Mouse (Mus musculus) forebrain, embryonic 12.5 days (tissue): ENCODE data around the gene Pi16. TPM values are rescaled to one million over a fixed set of nuclear protein-coding genes. Genes with fewer than 3 reads are reported as not detected.
A peak's percentile ranks its signal among the peaks of the same experiment; 100 is the strongest.
"Not testable (repeated sequence)": the region's sequence is repeated elsewhere in the genome, so short reads cannot be mapped to it uniquely, and the experiment has no call there.

Experiments
- ATAC-seq: fragments of 200-750 bp; cut with Nextera tagmentation; 2 replicates; pipeline ENCODE4 v1.8.0; 2017; ENCODE audit warnings: moderate TSS enrichment; ENCODE audit not compliant: low FRiP score
- H3K27ac ChIP-seq: fragments of 300-500 bp; sonication (generic); 2 replicates; pipeline ENCODE4 v1.5.1; 2016; ENCODE audit warnings: mild to moderate bottlenecking
- H3K27me3 ChIP-seq: fragments of 300-500 bp; sonication (generic); 2 replicates; pipeline ENCODE4 v1.6.1; 2016; ENCODE audit warnings: mild to moderate bottlenecking
- H3K36me3 ChIP-seq: fragments of 300-500 bp; sonication (generic); replicated peaks from 2 replicates; pipeline ENCODE4 v1.6.1; 2016; ENCODE audit warnings: mild to moderate bottlenecking
- H3K4me1 ChIP-seq: fragments of 300-500 bp; sonication (generic); 2 replicates; pipeline ENCODE4 v1.6.1; 2016
- H3K4me2 ChIP-seq: fragments of 300-500 bp; sonication (generic); 2 replicates; pipeline ENCODE4 v1.6.1; 2016; ENCODE audit warnings: mild to moderate bottlenecking, moderate library complexity
- H3K4me3 ChIP-seq: fragments of 300-500 bp; sonication (generic); replicated peaks from 2 replicates; pipeline ENCODE4 v1.5.1; 2016; ENCODE audit warnings: mild to moderate bottlenecking
- H3K9ac ChIP-seq: fragments of 300-500 bp; sonication (generic); 2 replicates; pipeline ENCODE4 v1.6.1; 2016; ENCODE audit warnings: mild to moderate bottlenecking
- H3K9me3 ChIP-seq: fragments of 300-500 bp; sonication (generic); 2 replicates; pipeline ENCODE4 v1.6.1; 2016
- WGBS: fragments of 180-500 bp; shearing (Covaris S2); methylation state at CpG from one replicate; pipeline ENCODE4 v1.1.7; 2016; 5-methylcytosine and 5-hydroxymethylcytosine counted together
- polyA plus RNA-seq: library from polyadenylated mRNA; unstranded; fragments of >200 nt; fragmentation: Nextera tagmentation; extraction: Ambion mirVana; gene quantifications from 2 replicates; pipeline ENCODE4 v1.2.1, GENCODE M21; 2016

Gene Pi16
- 1.8 and 2.2 TPM in 2 replicates for polyA plus RNA-seq

GRCm38 (mm10) chr17:29317380-29317779, at the start of gene Pi16:
Gene Pi16 (plus strand): TSS chr17:29317680.
- H3K27me3 ChIP-seq: peaks cover 32% of the 10 kb centered on the region
- WGBS: 94% methylated on average over 3 of the region's 3 CpGs
- not testable (repeated sequence) for H3K4me3 ChIP-seq, H3K9me3 ChIP-seq, H3K36me3 ChIP-seq, H3K9ac ChIP-seq, ATAC-seq, H3K4me2 ChIP-seq
- peaks cover 11% of the 10 kb centered on the region for H3K4me1 ChIP-seq
- peak within 1 kb of the TSS; percentile 36; the same call in 1 of the 2 replicates for H3K27ac ChIP-seq

- Histone ChIP-seq H3K9ac (peak overlapping the region; percentile 88), H3K4me1 (peaks cover 28% of the 10 kb centered on the region), H3K4me3 (peak overlapping the region; percentile 92), H3K36me3 (no peaks in the 10 kb centered on the region), H3K27ac (peak overlapping the region; percentile 82; the same call in 1 of the 2 replicates), H3K27me3 (no peaks in the 10 kb centered on the region), H3K9me3 (no peaks in the 10 kb centered on the region), H3K4me2 (peak overlapping the region; percentile 72)
- ATAC-seq: peak; percentile 39
- 66% methylated on average over 6 of the region's 6 CpGs for WGBS
These were observed 49.4 kb upstream of the Pi16 start for GRCm38 (mm10) chr17:29267931-29268681.

DNA sequence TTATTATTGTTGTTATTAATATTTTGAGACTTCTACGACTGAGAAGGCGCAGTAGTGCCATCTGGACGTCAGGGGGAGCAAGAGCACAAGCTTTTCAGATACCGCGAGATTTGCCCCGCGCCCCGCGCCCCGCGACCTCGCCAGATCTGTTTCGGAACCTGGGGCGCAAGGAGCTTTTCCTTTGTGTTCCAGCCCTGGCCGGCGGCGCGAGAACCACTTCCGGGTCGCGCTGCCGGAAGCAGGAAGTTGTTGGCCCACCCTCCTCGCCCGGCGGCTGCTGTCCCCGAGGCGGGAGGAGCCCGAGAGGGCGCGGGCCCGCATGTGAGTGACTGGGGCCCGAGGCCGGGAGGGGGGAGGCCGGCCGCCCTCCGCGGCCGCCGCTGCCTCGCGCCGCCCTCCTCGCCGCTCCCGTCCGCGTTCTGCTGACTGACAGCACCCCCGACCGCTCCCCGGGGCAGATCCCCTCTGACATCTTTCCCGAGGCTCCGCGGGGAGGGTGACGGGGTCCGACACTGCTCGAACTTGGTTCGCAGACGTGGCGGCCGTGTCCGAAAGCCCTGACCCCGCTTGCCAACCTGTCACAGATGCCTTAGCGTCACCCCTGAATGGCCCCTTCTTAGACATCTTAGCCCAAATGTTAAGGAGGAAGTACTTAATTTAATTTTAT, 48.7 kb upstream of the Pi16 start, which contains the start of gene BC004004:
Gene BC004004, plus strand, starts transcription at position 107 of the 667 bp plus-strand sequence.
- ATAC-seq: peak; percentile 93
- Histone ChIP-seq H3K9ac (peak within 1 kb of the TSS; percentile 88), H3K4me1 (peaks cover 26% of the 10 kb centered on the region), H3K4me2 (peak within 1 kb of the TSS; percentile 72), H3K27ac (peak within 1 kb of the TSS; percentile 82), H3K36me3 (no peaks in the 10 kb centered on the region), H3K27me3 (no peaks in the 10 kb centered on the region), H3K9me3 (no peaks in the 10 kb centered on the region), H3K4me3 (peak within 1 kb of the TSS; percentile 92)
- WGBS: under 1% methylated on average over 52 of the region's 63 CpGs

DNA sequence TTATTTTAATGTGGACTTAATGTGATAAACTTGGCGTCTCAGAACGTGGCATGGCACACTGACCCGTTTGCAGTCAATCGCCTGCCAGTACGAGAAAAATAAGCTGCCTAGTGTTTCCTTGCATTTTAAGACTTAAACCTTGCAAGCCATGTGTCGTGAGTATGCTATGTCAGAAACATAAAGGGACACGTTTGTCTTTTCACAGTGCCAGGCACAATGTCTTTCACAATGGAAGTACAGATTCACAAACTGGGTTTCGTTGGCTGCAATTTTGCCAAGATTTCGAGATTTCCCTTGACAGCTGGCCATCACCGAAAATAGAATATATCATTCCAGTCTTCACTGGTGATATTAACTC, 48.2 kb upstream of the Pi16 start:
- H3K9me3 ChIP-seq: no peaks in the 10 kb centered on the region
- WGBS: 22% methylated on average over 10 of the region's 10 CpGs
- H3K27me3 ChIP-seq: no peaks in the 10 kb centered on the region
- H3K4me2 ChIP-seq: peak overlapping the region; percentile 72
- no peaks in the 10 kb centered on the region for H3K36me3 ChIP-seq
- ATAC-seq: no peak
- peak overlapping the region; percentile 92 for H3K4me3 ChIP-seq
- H3K27ac ChIP-seq: peak overlapping the region; percentile 82
- H3K9ac ChIP-seq: peak overlapping the region; percentile 88
- H3K4me1 ChIP-seq: peaks cover 27% of the 10 kb centered on the region

DNA sequence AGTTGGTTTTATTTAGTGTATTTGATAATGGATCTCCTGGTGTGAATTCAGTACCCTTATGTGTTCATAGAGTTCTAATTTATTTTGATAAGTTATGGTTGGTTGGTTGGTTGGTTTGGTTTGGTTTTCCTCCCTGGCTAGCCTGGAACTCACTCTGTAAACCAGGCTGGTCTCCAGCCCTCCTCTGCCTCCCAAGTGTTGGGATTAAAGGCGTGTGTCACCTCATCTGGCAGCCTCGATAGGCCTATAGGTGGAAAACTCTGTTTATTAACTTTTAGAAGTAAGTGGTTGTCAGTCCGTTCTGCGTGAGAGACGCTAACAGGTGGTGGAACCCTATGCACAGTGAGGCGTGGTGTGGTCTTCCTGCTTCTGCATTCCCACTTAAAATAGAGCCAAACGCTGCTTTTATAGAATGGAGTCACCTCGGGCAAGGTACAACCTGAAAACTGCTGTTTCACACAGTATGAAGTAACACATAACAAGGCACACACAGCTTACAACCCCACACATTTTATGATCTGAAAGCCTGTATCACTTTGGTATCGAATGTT, 47.3 kb upstream of the Pi16 start:
- Histone ChIP-seq H3K27me3 (no peaks in the 10 kb centered on the region), H3K27ac (no peak overlapping the region), H3K4me1 (peaks cover 22% of the 10 kb centered on the region), H3K9ac (no peak overlapping the region), H3K36me3 (no peaks in the 10 kb centered on the region), H3K4me2 (no peak overlapping the region; the same call in 1 of the 2 replicates), H3K9me3 (no peaks in the 10 kb centered on the region), H3K4me3 (no peak overlapping the region)
- 95% methylated on average over 9 of the region's 9 CpGs for WGBS
- ATAC-seq: no peak

GRCm38 (mm10) chr17:29273156-29273555, 44.3 kb upstream of the Pi16 start:
- Histone ChIP-seq H3K9ac (no peak overlapping the region), H3K27ac (no peak overlapping the region), H3K4me1 (peaks cover 18% of the 10 kb centered on the region), H3K4me2 (no peak overlapping the region), H3K36me3 (0 out of 2 replicates have a peak, but pooled peaks cover 3% of the 10 kb centered on the region), H3K27me3 (no peaks in the 10 kb centered on the region), H3K4me3 (no peak overlapping the region), H3K9me3 (no peaks in the 10 kb centered on the region)
- no peak for ATAC-seq
- 89% methylated on average over 7 of the region's 7 CpGs for WGBS

GRCm38 (mm10) chr17:29273889-29274288, 43.6 kb upstream of the Pi16 start:
- no peak overlapping the region for H3K27ac ChIP-seq
- ATAC-seq: no peak
- peaks cover 16% of the 10 kb centered on the region for H3K4me1 ChIP-seq
- H3K4me2 ChIP-seq: no peak overlapping the region
- no peak overlapping the region for H3K4me3 ChIP-seq
- H3K9ac ChIP-seq: no peak overlapping the region
- no peaks in the 10 kb centered on the region for H3K9me3 ChIP-seq
- H3K27me3 ChIP-seq: no peaks in the 10 kb centered on the region
- H3K36me3 ChIP-seq: peaks cover 10% of the 10 kb centered on the region; the same call in 1 of the 2 replicates
- WGBS: 91% methylated on average over 11 of the region's 11 CpGs

GRCm38 (mm10) chr17:29280422-29280821, 37.1 kb upstream of the Pi16 start:
- H3K9me3 ChIP-seq: no peaks in the 10 kb centered on the region
- H3K4me2 ChIP-seq: no peak overlapping the region
- WGBS: 91% methylated on average over 5 of the region's 5 CpGs
- no peak overlapping the region for H3K4me3 ChIP-seq
- no peak overlapping the region for H3K9ac ChIP-seq
- no peaks in the 10 kb centered on the region for H3K27me3 ChIP-seq
- no peak for ATAC-seq
- no peak overlapping the region for H3K27ac ChIP-seq
- peaks cover 36% of the 10 kb centered on the region for H3K36me3 ChIP-seq
- H3K4me1 ChIP-seq: peaks cover 14% of the 10 kb centered on the region

- Histone ChIP-seq H3K36me3 (peaks cover 45% of the 10 kb centered on the region), H3K4me1 (peaks cover 14% of the 10 kb centered on the region), H3K27me3 (no peaks in the 10 kb centered on the region), H3K27ac (peak overlapping the region; percentile 83; the same call in 1 of the 2 replicates), H3K4me3 (no peak overlapping the region), H3K9me3 (no peaks in the 10 kb centered on the region), H3K9ac (no peak overlapping the region), H3K4me2 (no peak overlapping the region)
- 76% methylated on average over 5 of the region's 5 CpGs for WGBS
- ATAC-seq: no peak
These were observed 35.9 kb upstream of the Pi16 start for GRCm38 (mm10) chr17:29281541-29281940.

- Histone ChIP-seq H3K27ac (peak overlapping the region; percentile 83), H3K4me1 (peaks cover 14% of the 10 kb centered on the region), H3K9ac (peak overlapping the region; percentile 33; the same call in 1 of the 2 replicates), H3K4me2 (peak overlapping the region; percentile 22), H3K9me3 (no peaks in the 10 kb centered on the region), H3K4me3 (no peak overlapping the region), H3K27me3 (no peaks in the 10 kb centered on the region), H3K36me3 (peaks cover 45% of the 10 kb centered on the region)
- ATAC-seq: peak; percentile 67; the same call in 1 of the 2 replicates
- WGBS: 38% methylated on average over 21 of the region's 21 CpGs
These were observed 35.1 kb upstream of the Pi16 start for GRCm38 (mm10) chr17:29282216-29282952.

DNA sequence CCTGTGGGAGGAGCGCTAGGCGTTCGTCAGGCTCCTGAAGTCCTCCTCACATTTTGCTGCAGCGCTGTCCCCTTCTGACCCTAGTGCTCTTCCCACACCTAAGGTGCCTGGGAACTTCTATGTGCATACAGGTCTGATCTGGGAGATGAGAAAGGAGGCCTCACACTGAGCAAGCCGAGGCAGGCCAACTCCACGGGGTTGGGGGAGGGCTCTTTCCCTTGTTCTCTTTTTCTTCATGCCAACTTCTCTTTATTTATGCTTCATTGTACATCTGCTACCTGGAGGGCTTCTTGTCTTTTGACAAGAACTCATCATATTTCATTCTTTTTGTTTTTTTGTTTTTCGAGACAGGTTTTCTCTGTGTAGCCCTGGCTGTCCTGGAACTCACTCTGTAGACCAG, 25.7 kb upstream of the Pi16 start:
- WGBS: 84% methylated on average over 7 of the region's 7 CpGs
- no peak overlapping the region for H3K27ac ChIP-seq
- ATAC-seq: no peak
- peaks cover 42% of the 10 kb centered on the region for H3K36me3 ChIP-seq
- H3K9ac ChIP-seq: no peak overlapping the region
- no peaks in the 10 kb centered on the region for H3K4me1 ChIP-seq
- H3K4me3 ChIP-seq: no peak overlapping the region
- H3K4me2 ChIP-seq: no peak overlapping the region
- no peaks in the 10 kb centered on the region for H3K27me3 ChIP-seq
- no peaks in the 10 kb centered on the region for H3K9me3 ChIP-seq

DNA sequence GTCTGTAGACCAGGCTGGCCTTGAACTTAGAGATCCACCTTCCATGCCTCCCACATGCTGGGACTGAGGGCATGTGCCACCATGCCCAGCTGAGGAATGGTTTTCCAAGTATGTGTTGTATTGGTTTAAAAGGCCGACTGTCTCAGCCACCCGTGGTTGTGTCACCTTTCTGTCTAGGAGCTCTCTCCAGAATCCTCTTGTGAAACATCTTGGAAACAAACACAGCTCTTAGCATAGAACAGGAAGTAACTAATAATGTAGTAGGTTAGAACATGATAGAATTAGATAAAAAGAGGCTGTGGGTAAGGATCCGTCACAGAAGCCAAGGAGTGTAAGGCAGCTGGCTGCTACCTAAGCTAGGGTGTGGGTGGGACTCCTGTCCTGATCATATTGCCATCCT, 24.5 kb upstream of the Pi16 start:
- ATAC-seq: no peak
- Histone ChIP-seq H3K9ac (no peak overlapping the region), H3K4me3 (no peak overlapping the region), H3K9me3 (no peaks in the 10 kb centered on the region), H3K4me1 (no peaks in the 10 kb centered on the region), H3K4me2 (no peak overlapping the region), H3K27me3 (no peaks in the 10 kb centered on the region), H3K36me3 (peaks cover 52% of the 10 kb centered on the region), H3K27ac (no peak overlapping the region)
- WGBS: 87% methylated on average over 3 of the region's 3 CpGs
